Mouse (Mus musculus) thymus, postnatal 25 days (tissue): Measurements from ENCODE around the gene Arhgdib.

Source experiments
- DNase-seq: peaks from one replicate; pipeline ENCODE4 v3.0.0; 2022

Gene Arhgdib

DNA sequence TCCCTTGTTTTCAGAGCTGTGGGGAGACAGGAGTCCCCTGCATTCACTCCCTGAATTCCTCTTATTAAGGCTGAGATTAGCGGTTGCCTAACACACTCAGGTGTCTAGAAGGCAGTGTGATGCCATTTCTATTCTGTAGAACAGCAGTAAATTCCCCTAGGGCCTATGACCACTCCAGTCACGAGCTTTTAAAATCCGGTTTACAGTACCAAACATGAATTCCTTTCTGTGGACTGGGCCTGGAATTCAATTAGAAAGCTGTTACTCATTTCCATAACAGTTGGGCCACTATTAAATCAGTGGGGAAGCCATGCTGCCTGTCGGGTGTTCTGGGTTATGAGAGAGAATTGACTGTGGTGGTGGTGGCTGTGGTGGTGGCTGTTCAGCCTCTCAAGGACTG, 6.0 kb upstream of the Arhgdib start:
- DNase-seq = no peak

DNA sequence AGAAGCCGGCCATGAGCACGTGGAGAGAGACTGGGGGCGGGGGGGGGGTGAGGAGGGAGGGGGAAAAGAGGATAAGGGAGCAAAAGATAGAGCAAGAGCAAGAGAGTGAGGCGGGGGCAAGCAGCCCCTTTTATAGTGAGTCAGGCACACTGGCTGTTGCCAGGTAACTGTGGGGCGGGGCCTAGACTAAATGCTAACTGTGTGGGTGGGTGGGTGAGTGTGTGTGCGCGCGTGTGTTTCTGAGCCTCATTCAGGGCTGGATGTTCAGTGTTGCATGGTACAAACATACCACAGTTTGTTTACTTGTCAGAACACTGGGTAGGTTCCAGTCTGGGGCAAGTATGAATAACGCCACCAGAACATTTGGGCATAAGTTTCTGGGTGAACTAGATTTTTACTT, 5.2 kb upstream of the Arhgdib start:
- DNase-seq = peak; percentile 69

DNA sequence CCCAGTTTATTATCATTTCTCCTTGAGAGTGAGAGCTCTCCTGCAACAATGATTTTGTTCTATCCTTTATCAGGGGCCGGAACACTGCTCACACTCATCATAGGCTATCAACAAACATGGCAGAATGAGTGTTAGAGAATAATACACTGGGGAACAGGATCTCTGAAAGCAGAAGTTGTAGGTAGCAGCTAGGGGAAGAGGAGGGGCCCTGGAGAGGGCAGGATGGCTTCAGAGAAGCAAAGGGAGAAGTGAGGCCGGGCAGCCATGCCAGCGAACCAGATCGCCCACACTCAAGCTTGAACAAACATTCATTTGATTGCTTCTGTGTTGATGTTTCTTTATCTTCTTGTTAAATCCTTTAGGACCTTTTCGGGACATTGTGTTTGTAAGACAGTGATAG, 4.5 kb upstream of the Arhgdib start:
- DNase-seq = no peak

DNA sequence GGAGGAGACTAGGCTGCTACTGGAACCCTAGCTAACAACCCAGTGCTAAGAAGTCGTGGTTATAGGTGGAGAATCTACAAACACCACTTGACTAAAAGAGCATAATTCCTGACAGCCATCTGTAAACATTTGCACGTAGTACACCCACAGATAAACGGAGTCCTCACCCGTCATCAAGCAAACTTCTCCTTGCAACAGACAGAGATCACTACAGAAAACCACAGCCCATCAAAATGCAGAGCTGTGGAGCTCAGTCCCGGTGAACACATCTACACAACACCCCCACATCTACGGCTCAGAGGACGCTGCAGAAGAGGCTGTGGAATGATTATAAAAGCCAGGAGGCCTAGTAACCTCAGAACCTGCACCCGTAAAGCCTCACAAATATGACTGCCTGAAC, 2.8 kb upstream of the Arhgdib start:
- no peak for DNase-seq

DNA sequence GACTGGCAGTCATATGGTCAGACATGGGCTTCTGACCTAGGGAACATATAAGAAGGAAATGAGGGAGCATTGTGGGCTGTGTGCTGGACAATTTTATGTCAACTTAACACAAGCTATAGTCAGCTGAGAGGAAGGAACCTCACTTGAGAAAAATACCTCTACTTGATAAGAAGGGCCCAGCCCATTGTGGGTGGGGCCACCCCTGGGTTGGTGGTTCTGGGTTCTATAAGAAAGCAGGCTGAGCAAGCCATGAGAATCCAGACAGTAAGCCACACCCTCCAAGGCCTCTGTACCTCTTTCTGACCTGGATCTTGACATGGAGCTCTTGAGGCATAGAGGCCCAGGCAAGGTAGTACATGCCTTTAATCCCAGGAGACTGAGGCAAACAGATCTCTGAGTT, 1.7 kb upstream of the Arhgdib start:
- peak; percentile 27 for DNase-seq

DNA sequence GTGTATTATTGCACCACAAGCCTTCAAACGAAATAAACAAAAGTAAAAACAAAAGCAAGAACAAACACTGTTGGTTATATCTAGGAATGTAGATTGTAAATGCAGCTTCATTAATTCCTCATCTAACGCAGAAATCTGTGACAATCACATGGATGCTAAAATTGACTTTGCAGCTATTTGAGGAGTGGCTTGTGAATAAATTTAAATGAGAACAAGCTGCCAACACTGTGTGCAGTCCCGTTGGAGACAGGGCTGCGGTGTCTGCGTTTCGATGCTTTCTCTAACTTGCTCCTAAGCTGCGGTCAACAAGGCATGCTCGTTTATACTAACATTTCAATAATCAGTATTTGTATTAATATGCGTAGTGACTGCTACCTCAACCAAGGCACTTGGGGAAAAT, 581 bp upstream of the Arhgdib start:
- no peak for DNase-seq

DNA sequence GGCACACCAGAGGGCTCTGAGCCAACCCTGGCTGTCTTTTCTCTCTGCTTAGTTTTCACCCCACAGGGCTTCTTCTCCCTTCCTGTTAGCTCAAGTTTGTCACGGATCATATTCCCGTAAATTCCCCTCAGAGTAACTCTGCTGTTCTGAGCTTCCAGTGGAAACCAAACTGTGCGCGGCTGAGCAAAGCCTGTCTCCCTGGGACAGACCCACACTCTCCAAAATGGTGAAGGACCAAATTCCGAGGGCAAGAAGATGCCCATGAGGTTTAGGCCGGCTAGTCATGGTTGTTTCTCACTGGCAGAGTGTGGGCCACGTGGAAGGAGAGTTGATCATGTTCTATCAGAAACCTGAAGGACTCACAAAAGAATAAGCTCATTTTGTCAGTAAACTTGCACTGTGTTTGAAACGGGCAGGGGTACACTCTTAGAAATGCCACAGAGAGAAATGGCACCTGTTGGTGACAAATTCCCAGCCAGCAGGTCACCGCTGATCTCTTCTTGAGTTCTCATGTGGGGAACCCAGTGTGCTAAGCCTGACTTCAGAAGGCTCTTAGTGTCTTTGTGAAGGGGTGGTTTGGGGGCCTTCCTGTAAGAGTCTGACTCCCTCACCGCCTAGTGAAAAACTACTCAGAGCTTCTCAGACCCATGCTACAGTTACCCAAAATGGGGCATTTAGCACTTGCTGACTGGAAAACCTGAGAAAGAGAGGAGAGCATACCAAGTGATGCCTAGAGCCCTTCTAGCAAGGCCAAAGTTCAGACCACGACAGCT, 1.3 kb downstream of the Arhgdib start:
- peak; percentile 65 for DNase-seq

DNA sequence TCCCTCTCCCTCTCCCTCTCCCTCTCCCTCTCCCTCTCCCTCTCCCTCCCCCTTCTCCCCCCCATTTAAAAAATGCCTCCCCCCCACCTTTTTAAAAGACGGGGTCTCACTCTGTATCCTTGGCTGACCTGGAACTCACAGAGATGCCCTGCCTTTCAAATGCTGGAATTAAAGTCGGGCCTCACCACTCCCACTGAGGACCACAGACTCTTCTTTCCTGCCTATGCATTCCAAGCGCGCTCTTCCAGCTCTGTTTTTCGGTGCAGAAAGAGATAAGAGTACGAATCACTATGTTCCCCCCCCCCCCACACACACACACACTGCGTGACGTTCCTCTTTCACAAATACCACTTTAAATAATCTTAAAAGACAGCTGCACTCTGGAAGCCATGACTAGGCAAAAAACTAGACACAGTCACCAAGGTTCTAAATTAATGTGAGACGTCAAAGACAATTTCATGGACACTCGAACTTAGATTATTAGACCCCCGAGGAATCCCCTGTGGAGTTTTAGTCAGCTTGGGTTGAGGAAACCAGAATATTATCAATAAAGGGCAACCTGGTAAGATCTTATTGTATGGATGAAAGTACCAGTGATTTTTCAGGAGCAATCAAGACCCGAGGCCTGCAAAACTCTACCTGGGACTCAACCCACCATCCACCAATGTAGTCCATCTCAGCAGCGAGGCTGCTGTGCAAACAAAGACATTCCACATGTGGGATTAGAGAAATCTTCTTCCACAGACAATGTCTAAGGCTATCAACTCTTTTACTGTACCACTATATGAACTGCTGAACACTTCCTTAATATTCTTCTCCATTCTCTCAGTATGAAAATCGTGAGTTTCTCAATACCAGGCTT, 2.1 kb downstream of the Arhgdib start:
- no peak for DNase-seq

DNA sequence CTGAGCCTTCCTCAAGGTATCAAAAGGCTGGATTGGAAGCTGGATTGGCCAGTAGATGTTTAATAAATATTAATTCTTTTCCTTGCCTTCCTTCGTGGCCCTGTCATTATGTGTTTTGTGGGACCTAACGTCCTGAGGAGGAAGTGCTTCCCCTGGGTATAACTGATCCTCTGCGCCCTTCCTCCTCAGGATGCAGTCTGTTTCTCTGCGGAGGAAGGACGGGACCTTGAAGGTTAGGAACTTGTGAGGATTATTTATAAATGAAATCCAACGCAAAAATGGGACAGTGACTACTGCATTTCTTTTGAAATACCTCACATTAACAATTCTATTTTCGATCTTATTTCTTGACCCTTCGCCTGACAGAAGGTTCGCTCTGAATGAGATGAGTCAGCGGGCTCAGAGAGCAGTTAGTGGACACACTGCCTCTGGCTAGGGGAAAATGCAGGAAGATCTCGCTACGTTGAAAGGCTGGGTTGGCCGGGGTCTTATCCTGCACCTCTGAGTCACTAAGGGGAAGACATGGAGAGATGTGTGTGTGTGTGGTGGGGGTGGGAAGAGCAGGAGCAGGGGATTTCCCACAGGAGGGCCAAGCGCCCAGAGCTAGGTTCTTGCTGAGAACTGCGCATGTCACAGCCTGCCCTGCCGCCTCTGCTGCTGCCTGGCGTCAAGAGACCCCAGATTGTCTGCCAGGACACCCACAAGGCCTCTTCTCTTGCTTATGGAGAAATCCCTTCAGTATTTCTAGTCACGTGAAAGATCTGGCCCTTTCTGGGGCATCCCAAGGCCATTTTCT, 3.2 kb downstream of the Arhgdib start:
- DNase-seq = peak; percentile 61

DNA sequence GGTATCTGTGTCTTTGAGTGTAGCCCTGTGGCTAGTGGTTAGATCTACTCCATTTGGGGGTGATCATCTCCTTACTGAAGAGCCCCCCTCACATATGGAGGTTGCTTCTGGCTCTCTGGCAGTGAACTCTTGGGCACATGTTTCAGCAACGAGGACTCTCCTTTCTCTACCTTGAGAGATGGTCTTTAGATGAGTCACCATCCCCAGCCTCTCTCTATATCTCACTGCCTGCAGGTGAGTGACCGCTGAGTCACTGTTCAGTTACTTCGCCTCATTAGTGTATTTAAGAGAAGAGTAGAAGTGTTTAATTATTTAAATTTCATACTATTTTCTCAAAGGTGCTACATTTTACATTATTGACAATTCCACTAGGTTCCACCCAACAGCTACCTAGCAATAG, 4.6 kb downstream of the Arhgdib start:
- DNase-seq = no peak

DNA sequence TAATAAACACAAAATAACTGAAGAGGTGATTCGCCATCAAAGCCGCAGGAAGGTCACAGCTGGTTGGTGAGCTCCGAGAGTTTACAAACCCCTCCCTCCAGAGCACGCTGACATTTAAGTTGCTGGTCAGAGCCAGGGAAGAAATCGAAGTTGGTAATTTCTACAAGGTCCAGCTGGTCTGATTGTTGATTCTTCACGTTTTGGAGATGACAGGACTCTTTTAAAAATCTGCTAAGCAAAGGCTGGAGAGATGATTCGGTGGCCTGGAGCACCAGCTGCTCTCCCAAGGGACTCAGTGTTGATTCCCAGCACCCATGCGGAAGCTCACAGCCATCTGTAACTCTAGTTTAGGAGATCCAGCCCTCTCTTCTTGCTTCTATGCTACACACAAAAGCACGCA, 5.3 kb downstream of the Arhgdib start:
- DNase-seq = no peak

DNA sequence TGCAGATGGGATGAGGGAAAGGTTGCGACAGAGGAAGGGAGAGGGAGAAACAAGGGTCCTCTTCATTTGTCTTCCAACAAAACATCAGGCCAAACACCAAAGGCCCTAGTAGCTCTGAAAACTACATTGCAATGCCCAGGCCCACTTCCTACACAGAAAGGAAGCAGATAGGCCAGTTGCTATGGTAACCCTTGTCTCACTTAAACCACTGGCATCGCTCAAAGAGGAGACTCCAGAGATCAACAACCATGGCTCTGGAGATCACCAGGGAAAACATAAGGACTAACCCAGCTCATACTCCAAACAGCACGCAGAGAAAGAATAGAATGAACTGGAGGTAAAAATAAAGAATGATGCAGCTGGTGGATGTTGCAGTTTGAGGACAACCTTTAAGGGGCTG, 6.5 kb downstream of the Arhgdib start:
- no peak for DNase-seq

DNA sequence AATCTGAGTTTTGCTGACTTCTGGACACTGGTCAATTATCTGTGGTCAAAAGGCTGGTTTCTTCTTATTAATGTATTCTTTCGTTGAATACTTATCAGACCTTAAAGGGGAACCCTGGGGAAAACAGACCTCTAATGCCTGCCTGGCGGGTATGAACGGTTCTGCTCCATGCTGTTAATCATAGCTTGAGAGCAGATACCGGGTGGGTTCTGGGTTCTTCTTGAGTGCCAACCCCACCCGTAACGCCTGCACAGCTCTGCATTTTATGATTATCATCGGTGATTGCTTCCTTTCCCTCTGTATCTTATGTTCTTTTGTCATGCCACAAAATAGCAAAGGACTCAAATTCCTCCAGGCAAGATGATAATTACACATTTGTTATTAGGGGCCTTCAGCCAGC, 7.6 kb downstream of the Arhgdib start:
- no peak for DNase-seq

DNA sequence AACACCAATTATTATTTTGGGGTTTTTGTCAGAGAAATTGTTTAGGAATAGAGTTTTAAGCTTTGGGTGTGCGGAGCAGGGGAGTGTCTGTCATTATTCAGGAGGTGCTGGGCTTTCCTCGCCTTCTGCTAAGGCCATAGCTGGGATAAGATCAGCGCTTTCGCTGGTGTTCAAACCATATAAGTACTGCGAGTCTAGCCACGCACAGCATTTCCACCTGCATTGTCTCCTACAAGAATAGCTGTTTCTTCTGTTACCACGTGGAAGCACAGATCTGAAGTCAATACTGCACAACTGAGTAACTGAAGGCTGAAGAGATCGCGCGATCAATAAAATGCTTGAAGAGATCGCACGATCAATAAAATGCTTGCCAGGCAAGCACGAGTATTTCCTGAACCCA, 10.5 kb downstream of the Arhgdib start:
- DNase-seq = no peak

DNA sequence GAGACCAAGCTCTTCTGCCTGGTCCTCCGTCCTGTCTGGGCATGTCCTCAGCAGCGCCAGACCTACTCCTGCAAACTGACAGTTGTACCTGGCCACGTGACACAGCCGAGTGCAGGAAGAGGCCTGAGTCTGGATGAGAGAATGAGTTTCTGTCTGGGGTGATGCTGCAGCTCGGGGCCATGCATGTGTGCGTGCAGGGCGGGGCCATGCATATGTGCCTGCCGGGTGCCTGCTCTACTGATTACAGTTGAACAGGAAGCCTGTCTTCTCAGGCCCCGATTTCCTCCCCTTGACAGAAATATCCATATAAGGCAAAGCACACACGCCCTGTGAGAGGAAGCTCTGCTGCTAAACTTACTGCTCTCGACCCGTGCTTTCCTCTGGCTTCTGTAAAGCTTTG, 11.0 kb downstream of the Arhgdib start:
- DNase-seq = peak; percentile 86

DNA sequence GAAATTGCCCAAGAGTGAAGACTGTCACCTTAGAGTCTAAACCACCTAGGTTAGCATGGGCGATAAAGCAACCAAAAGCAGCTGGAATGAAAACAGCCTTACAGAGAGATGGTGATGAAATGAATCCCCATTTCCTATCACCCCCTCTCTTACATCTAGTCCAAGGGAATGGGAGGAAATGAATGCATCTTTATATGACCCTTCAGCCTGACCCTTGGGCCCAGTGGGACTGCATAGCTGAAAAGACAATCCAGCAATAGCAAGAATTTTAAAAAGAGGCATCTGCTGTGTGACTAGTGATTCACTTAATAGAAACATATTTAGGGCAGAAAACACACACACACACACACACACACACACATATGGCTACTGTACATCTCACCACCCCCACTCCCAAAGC, 14.1 kb downstream of the Arhgdib start:
- no peak for DNase-seq

DNA sequence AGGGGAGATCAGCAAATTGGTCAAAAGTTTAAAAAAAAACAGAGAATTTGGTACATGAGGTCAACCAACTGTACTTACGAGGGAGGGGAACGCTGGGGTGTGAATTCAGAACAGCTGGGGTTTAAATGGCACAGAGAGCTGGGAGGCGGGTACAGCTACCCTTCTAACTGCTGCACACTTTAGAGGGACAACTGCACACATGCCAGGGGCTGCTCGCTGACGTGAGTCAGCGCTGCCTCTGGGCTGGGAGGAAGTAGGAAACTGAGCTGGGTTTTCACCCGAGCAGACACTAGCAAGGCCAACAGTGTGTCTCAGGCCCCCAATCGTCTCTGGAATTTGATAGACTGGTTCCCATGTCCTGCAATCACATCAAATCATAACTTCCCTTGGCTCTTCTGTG, 16.6 kb downstream of the Arhgdib start:
- DNase-seq = peak; percentile 60

DNA sequence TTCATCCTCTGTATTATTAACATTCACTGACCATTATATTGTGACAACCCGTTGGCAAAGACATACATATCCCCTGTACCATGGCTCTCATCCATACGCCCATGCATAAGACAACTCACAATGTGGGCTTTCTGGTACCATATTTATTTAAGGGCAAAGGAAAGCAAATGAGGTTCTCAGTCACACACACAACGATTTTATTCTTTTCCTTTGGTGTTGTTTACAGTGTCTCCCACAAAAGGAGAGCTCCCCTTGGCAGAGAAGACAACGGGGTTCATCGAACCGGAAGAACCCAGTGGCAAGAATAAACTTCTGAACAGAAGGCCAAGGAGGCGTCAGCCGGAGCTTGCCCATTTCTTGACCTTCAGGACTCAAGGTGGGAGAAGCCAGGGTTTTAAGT, 18.2 kb downstream of the Arhgdib start, which contains the start of gene Pde6h:
TSS of gene Pde6h (plus strand) at position 301 of the 400 bp plus-strand sequence.
- DNase-seq = no peak

DNA sequence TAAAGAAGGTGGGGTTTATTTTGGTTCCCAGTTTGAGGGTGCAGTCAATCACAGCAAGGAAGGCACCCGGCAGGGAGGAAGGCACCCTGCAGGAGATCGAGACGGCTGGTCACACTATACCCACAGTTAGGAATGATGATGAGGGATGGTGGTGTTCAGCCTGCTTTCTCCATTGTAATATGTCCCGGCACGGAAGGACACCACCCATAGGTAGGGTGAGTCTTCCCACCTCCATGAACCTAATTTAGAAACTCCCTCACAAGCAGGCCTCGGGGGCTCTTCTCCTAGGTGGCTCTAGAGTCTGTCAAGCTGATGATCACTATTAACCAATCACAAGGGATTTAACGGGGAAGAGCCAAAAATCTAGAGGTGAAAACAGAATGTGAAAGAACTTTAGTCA, 18.8 kb downstream of the Arhgdib start:
- DNase-seq = no peak

DNA sequence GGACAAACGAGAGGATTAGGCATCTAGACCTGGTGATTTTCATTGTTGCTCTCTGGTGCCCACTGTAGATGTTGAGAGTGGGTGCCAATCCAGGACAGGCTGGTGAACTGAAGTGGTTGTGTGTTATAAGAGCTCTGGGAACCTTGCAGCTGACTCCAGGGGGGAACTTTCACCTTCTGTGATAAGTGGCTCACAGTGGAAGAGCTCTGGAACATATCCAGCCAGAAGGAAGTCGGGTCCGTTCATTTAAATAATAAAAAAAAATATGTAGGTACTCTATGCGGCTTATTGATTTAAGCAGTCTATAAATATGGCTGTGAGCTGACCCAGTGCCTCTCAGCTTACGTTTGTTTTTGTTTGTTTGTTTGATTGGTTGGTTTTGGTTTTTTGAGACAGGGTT, 19.6 kb downstream of the Arhgdib start, which contains the start of gene Erp27:
TSS of gene Erp27 (minus strand) at position 101 of the 400 bp plus-strand sequence.
- DNase-seq = no peak

DNA sequence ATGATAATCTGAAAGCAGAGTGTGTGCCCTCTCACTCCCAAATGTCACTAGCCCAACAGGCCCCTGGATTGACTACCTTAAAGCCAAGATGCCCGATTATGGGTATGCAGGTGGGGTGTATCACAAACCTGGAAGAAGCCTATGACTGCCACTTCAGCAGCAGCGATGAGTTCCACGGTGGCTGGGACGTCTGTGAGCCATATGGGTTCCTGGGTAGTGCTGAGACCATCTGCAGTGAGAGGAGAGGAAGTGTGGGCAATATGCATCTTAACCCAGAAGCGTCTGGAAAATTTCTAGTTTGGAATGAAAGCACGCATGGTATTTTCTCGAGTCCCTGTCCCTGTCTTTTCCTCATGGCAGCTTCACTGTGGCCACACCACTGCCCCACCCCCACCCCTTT, 20.1 kb downstream of the Arhgdib start:
- no peak for DNase-seq

DNA sequence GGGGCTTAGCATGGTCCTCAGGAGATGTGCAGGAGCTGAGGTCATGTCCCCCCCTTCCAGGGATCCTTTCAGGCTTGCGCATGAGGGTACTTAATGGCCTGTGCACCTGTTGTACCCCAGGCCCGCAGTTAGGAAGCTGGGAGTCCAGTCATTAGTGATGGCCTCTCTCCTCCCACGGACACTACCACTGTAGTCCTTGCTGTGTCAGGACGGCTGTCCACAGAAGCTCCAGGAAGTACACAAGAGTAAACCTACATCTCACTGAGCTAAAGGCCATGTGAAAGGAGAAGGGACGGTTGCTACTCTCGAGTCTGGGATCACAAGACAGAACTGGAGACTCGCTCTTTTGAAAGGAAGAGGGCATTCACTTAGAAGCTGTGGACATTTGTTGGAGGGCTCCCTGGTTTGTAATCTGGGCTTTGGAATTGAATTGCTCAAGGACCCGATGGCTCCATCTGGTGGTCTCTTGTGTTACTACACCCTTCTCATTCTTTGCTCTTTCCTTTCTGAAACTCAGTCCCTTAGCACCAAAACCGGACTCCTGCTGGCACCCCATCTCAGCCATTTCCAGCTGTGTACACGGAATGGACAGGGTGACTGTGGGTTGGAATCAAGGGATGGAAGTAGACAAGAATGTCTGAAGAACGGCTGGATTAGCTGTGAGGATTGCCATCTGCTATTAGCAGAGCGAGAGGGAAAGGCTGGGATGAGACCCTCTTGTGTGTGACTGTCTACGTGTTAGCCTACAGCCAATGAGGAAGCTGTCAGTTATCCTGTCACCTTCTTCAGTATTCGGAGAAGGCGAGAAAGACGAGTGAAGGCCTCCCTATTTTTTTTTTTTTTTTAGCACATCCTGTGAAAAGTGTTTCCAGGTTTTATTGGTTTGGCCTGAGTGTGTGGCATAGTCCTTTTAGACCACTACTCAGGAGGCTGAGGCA, 21.1 kb downstream of the Arhgdib start:
- peak; percentile 74 for DNase-seq
